Mouse (Mus musculus) small intestine, adult 2 months (tissue): ENCODE data around the gene Rps25.
"Not testable (repeated sequence)": the region's sequence is repeated elsewhere in the genome, so short reads cannot be mapped to it uniquely, and the experiment has no call there.

Experiments used
- CTCF ChIP-seq: fragments of 200-500 bp; IDR thresholded peaks from 2 replicates; pipeline ENCODE4 v1.5.1; 2012; ENCODE audit warnings: low read depth, mild to moderate bottlenecking, control low read depth, inconsistent platforms, low read length, moderate library complexity, mixed read lengths; ENCODE audit not compliant: insufficient replicate concordance, insufficient read length; ENCODE audit errors: extremely low read depth
- POLR2A ChIP-seq: fragments of 200-500 bp; IDR thresholded peaks from 2 replicates; pipeline ENCODE4 v1.6.1; 2012; ENCODE audit warnings: low read depth, mild to moderate bottlenecking, control low read depth, inconsistent platforms, low read length, moderate library complexity

- TF ChIP-seq CTCF, POLR2A: not testable (repeated sequence)
Measured at GRCm38 (mm10) chr9:44419730-44420129, 12.8 kb downstream of the Rps25 start.
